Mouse (Mus musculus) testis, adult 2 months (tissue): Measurements from ENCODE around the gene Gm20747. TPM values are rescaled to one million over a fixed set of nuclear protein-coding genes. Genes with fewer than 3 reads are reported as not detected.
"Not testable (repeated sequence)": the region's sequence is repeated elsewhere in the genome, so short reads cannot be mapped to it uniquely, and the experiment has no call there.

Experiments
- H3K27ac ChIP-seq: fragments of 200-500 bp; 2 replicates; pipeline ENCODE4 v1.5.1; 2012; ENCODE audit warnings: low read depth, low read length; ENCODE audit not compliant: control insufficient read depth, insufficient read depth
- H3K27me3 ChIP-seq: fragments of 200-500 bp; 2 replicates; pipeline ENCODE4 v1.6.1; 2012; ENCODE audit warnings: mild to moderate bottlenecking, low read length, moderate library complexity; ENCODE audit not compliant: control insufficient read depth, insufficient read depth
- H3K36me3 ChIP-seq: fragments of 200-500 bp; 2 replicates; pipeline ENCODE4 v1.6.1; 2012; ENCODE audit warnings: mild to moderate bottlenecking, low read length; ENCODE audit not compliant: control insufficient read depth, insufficient read depth
- H3K4me1 ChIP-seq: fragments of 200-500 bp; 2 replicates; pipeline ENCODE4 v1.6.1; 2012; ENCODE audit warnings: low read length; ENCODE audit not compliant: control insufficient read depth, insufficient read depth
- H3K4me3 ChIP-seq: fragments of 200-500 bp; 2 replicates; pipeline ENCODE4 v1.5.1; 2012; ENCODE audit warnings: low read depth, mild to moderate bottlenecking, low read length, moderate library complexity, mixed read lengths; ENCODE audit not compliant: control insufficient read depth
- polyA plus RNA-seq: library from polyadenylated mRNA; depleted of rRNA; stranded (reverse); fragments of >200 nt; gene quantifications from 2 replicates; pipeline ENCODE4 v1.2.3, GENCODE M21; 2012; rRNA removed

Gene Gm20747
- polyA plus RNA-seq: 2.5 and 5.7 TPM in 2 replicates

DNA sequence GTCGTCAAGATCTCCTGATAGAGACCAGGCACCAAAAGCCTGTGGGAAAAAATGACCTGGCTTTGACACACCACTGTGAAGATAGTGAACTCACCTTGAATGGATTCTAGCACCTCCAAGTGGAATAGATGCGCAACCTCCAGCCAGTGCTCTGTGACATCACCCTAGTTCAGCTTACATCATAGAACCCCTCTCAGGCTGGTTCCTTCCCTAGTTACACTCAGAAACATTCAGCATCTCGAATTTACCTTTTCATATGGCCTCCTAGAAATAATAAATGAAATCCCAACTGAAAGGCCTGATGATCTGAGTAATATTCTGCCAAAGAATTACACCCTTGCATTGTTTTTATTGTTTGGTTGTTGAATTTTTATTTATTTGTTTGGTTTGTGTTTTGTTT is at the start of gene Gm20747:
Gm20747 (minus strand) TSS at position 101 of the 400 bp plus-strand sequence.
- not testable (repeated sequence) for H3K27me3 ChIP-seq, H3K36me3 ChIP-seq, H3K27ac ChIP-seq, H3K4me1 ChIP-seq, H3K4me3 ChIP-seq
